ENCODE assay signal across 13 mouse cellular contexts in the genomic region with DNA sequence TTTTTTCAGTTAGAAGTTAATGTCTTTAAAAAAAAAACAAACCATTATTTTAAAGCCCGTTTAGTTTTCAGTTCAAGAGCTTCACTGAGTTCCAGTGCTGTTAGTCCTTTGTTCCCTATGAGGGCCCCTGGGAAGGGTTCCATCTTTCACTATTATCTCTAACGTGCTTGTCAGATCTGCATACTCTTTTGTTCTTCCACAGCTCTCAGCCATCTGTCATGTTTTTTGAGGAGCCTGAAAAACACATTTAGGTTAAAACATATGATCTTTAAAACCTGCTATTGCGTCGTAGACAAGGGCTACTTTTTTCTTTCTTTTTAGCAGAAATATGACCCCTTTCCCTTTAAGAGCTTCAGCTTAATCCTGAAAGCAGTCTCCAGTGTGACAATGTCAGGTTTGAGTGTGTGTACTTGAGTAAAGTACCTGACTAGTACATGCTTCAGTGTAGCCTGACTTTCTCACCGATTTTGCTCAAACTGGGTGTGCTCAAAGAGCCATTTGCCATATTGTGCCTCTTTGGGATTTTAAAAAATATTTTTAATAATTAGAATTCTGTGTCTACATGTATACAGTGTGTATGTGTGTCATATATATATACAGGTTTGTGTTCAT.
DNase-seq lines count a peak whose midpoint lies in the region.
"Had no signal": no experiment of that assay in that cellular context is flagged by ENCODE, and none has a peak within 500 bp of the region (broad histone marks: within the 10 kb centered on the region; RNA-seq: fewer than 3 reads in every experiment).

No protein-coding gene starts in this region.

- H3K4me3 ChIP-seq in midbrain, embryonic 10.5 days, result no peak overlapping the region
- H3K4me3 ChIP-seq: limb, embryonic 15.5 days had no signal

- H3K27me3 ChIP-seq in midbrain, embryonic 10.5 days (ENCODE audit: low read depth, poor library complexity, severe bottlenecking), result no peaks in the 10 kb centered on the region
- H3K27me3 ChIP-seq: limb, embryonic 15.5 days had no signal

- H3K4me1 ChIP-seq in midbrain, embryonic 10.5 days, result peaks cover 11% of the 10 kb centered on the region; the same call in 1 of the 2 replicates

- H3K36me3 ChIP-seq in midbrain, embryonic 10.5 days, result no peaks in the 10 kb centered on the region
- H3K36me3 ChIP-seq: limb, embryonic 15.5 days had no signal

- DNase-seq in embryo, embryonic 10.5 days (ENCODE audit: low spot score), result peak; percentile 31
- no peak for DNase-seq in embryo, embryonic 9.5 days (ENCODE audit: extremely low spot score)
- peak; percentile 24 for DNase-seq in lung, postnatal 36 days
- no peak for DNase-seq in lung, adult 18-20 months
- DNase-seq in midbrain, embryonic 10.5 days (ENCODE audit: low spot score), result no peak
- DNase-seq in telencephalon, adult 2 months (ENCODE audit: low read depth, low spot score), result peak; percentile 13
- no peak for DNase-seq in adrenal gland, adult 2 months
- no peak for DNase-seq in gastrocnemius, adult 18-20 months (ENCODE audit: low spot score)
- DNase-seq: adrenal gland, postnatal 10 days; cerebellum, adult 8-10 months; kidney, adult 11 months; thymus, postnatal 36 days had no signal

- no peaks in the 10 kb centered on the region for H3K9me3 ChIP-seq in midbrain, embryonic 10.5 days (replicated peaks)
- H3K9me3 ChIP-seq: limb, embryonic 15.5 days had no signal

- 60% methylated on average over 5 of the region's 5 CpGs for WGBS in midbrain, embryonic 10.5 days

- peak overlapping the region; percentile 63 for H3K27ac ChIP-seq in midbrain, embryonic 10.5 days (replicated peaks)
- H3K27ac ChIP-seq: limb, embryonic 15.5 days had no signal

Comparison
In these comparisons a context has a peak if more than half of its experiments do, and no peak if none do; other contexts are left out.
1. DNase-seq: peak in embryo, embryonic 10.5 days (single experiment), lung, postnatal 36 days (single experiment) and telencephalon, adult 2 months (single experiment); none in embryo, embryonic 9.5 days (single experiment), lung, adult 18-20 months (0 of 2), midbrain, embryonic 10.5 days (single experiment), adrenal gland, adult 2 months (single experiment) and gastrocnemius, adult 18-20 months (single experiment).